Mouse (Mus musculus) CH12.LX (cell line): ENCODE data around the gene Rhbdf2. TPM values are rescaled to one million over a fixed set of nuclear protein-coding genes. Genes with fewer than 3 reads are reported as not detected.

Experiments used
- DNase-seq: peaks from one replicate; pipeline ENCODE4 v3.0.0-alpha.2; 2013; ENCODE audit errors: extremely low read depth
- H3K27ac ChIP-seq: 2 replicates; pipeline ENCODE4 v1.5.1; 2012; ENCODE audit warnings: low read depth, mild to moderate bottlenecking, control low read depth, moderate library complexity; ENCODE audit not compliant: insufficient read depth
- H3K27me3 ChIP-seq: replicated peaks from 2 replicates; pipeline ENCODE3; 2012; ENCODE audit warnings: inconsistent platforms
- H3K36me3 ChIP-seq, 2 experiments: replicated peaks in 1 of 2; 2 replicates each; pipeline versions ENCODE3 to v1.6.1; 2012; ENCODE audit warnings: inconsistent platforms in 1 of 2, low read length in 1 of 2, mild to moderate bottlenecking in 1 of 2, mixed read lengths in 1 of 2, moderate library complexity in 1 of 2; ENCODE audit not compliant: control insufficient read depth in 1 of 2, insufficient read depth in 1 of 2
- H3K4me1 ChIP-seq, 2 experiments: 2 replicates each; pipeline ENCODE4 v1.6.1; 2012; ENCODE audit warnings: inconsistent platforms in 1 of 2, moderate library complexity in 1 of 2; ENCODE audit not compliant: insufficient read depth in 2 of 2, control insufficient read depth in 1 of 2
- H3K4me2 ChIP-seq: 2 replicates; pipeline ENCODE4 v1.6.1; 2012; ENCODE audit warnings: low read depth, mild to moderate bottlenecking, control low read depth; ENCODE audit not compliant: poor library complexity, insufficient read depth, severe bottlenecking
- H3K4me3 ChIP-seq, 3 experiments: fragments of 150-350 bp in 1 of 3; sonication (generic) in 1 of 3; replicated peaks in 1 of 3; 2 replicates each; pipeline versions ENCODE3 to v1.5.1; 2011 to 2012; ENCODE audit warnings: low read depth in 2 of 3, low read length in 2 of 3, mild to moderate bottlenecking in 2 of 3, moderate library complexity in 2 of 3, control low read depth in 1 of 3, improper control_type of control experiment in 1 of 3, inconsistent platforms in 1 of 3, mixed read lengths in 1 of 3; ENCODE audit not compliant: poor library complexity in 1 of 3
- H3K79me2 ChIP-seq: replicated peaks from 2 replicates; pipeline ENCODE4 v1.6.1; 2012; ENCODE audit warnings: mild to moderate bottlenecking, moderate library complexity; ENCODE audit not compliant: control insufficient read depth, poor library complexity, insufficient read depth, severe bottlenecking; ENCODE audit errors: extremely low read depth
- H3K9ac ChIP-seq: 2 replicates; pipeline ENCODE4 v1.6.1; 2012; ENCODE audit warnings: low read depth, mild to moderate bottlenecking, control low read depth, moderate library complexity; ENCODE audit not compliant: insufficient read depth
- H3K9me3 ChIP-seq: replicated peaks from 2 replicates; pipeline ENCODE3; 2012; ENCODE audit warnings: low read length, inconsistent platforms, mixed read lengths
- BHLHE40 ChIP-seq: IDR thresholded peaks from 2 replicates; pipeline ENCODE4 v1.6.1; 2011; ENCODE audit warnings: mild to moderate bottlenecking, low read depth, low read length, improper control_type of control experiment
- CHD1 ChIP-seq: IDR thresholded peaks from 2 replicates; pipeline ENCODE4 v1.6.1; 2012; ENCODE audit warnings: low read depth, low read length, improper control_type of control experiment, inconsistent platforms
- CHD2 ChIP-seq: IDR thresholded peaks from 2 replicates; pipeline ENCODE4 v1.6.1; 2011; ENCODE audit warnings: low read length, improper control_type of control experiment
- CTCF ChIP-seq, 2 experiments: IDR thresholded peaks in 1 of 2; conservative IDR thresholded peaks in 1 of 2; 2 replicates each; pipeline ENCODE4 v1.5.1; 2011 to 2012; ENCODE audit warnings: low read depth in 2 of 2, low read length in 2 of 2, improper control_type of control experiment in 1 of 2, inconsistent platforms in 1 of 2, mild to moderate bottlenecking in 1 of 2, moderate library complexity in 1 of 2
- E2F4 ChIP-seq: IDR thresholded peaks from 2 replicates; pipeline ENCODE4 v1.6.1; 2011; ENCODE audit warnings: low read depth, low read length, improper control_type of control experiment; ENCODE audit not compliant: insufficient replicate concordance
- EP300 ChIP-seq: IDR thresholded peaks from 2 replicates; pipeline ENCODE4 v1.6.1; 2011; ENCODE audit warnings: low read length, improper control_type of control experiment
- GABPA ChIP-seq: IDR thresholded peaks from 2 replicates; pipeline ENCODE4 v1.6.1; 2012; ENCODE audit warnings: low read depth, low read length, improper control_type of control experiment, inconsistent platforms; ENCODE audit not compliant: insufficient replicate concordance
- JUN ChIP-seq: IDR thresholded peaks from 2 replicates; pipeline ENCODE4 v1.6.1; 2011; ENCODE audit warnings: low read depth, mild to moderate bottlenecking, low read length, improper control_type of control experiment, moderate library complexity; ENCODE audit not compliant: insufficient read depth
- JUND ChIP-seq: conservative IDR thresholded peaks from 2 replicates; pipeline ENCODE4 v1.6.1; 2011; ENCODE audit warnings: low read depth, low read length, improper control_type of control experiment
- KAT2A ChIP-seq: IDR thresholded peaks from 2 replicates; pipeline ENCODE4 v1.6.1; 2012; ENCODE audit warnings: low read length, improper control_type of control experiment, inconsistent platforms; ENCODE audit not compliant: insufficient replicate concordance
- MAFK ChIP-seq: IDR thresholded peaks from 2 replicates; pipeline ENCODE4 v1.6.1; 2011; ENCODE audit warnings: low read length, improper control_type of control experiment; ENCODE audit not compliant: insufficient replicate concordance
- MAX ChIP-seq: IDR thresholded peaks from 2 replicates; pipeline ENCODE4 v1.6.1; 2011; ENCODE audit warnings: low read length, improper control_type of control experiment
- MAZ ChIP-seq: IDR thresholded peaks from 2 replicates; pipeline ENCODE4 v1.6.1; 2012; ENCODE audit warnings: low read depth, mild to moderate bottlenecking, inconsistent platforms, low read length, improper control_type of control experiment, moderate library complexity
- MXI1 ChIP-seq: IDR thresholded peaks from 2 replicates; pipeline ENCODE4 v1.6.1; 2011; ENCODE audit warnings: mild to moderate bottlenecking, low read depth, low read length, improper control_type of control experiment
- NRF1 ChIP-seq: IDR thresholded peaks from 2 replicates; pipeline ENCODE4 v1.6.1; 2014; ENCODE audit warnings: low read depth, mild to moderate bottlenecking, inconsistent platforms, low read length, improper control_type of control experiment, moderate library complexity
- POLR2A ChIP-seq: IDR thresholded peaks from 2 replicates; pipeline ENCODE4 v1.6.1; 2011; ENCODE audit warnings: low read depth, mild to moderate bottlenecking, improper control_type of control experiment, low read length
- POLR2AphosphoS2 ChIP-seq: IDR thresholded peaks from 2 replicates; pipeline ENCODE4 v1.6.1; 2011; ENCODE audit warnings: low read depth, low read length, improper control_type of control experiment
- RCOR1 ChIP-seq: conservative IDR thresholded peaks from 2 replicates; pipeline ENCODE4 v1.6.1; 2012; ENCODE audit warnings: low read depth, mild to moderate bottlenecking, inconsistent platforms, low read length, improper control_type of control experiment
- SIN3A ChIP-seq: IDR thresholded peaks from 2 replicates; pipeline ENCODE4 v1.6.1; 2012; ENCODE audit warnings: low read length, improper control_type of control experiment, inconsistent platforms
- SMC3 ChIP-seq: IDR thresholded peaks from 2 replicates; pipeline ENCODE4 v1.6.1; 2011; ENCODE audit warnings: low read depth, low read length, improper control_type of control experiment
- TBP ChIP-seq: conservative IDR thresholded peaks from 2 replicates; pipeline ENCODE4 v1.6.1; 2011; ENCODE audit warnings: low read depth, low read length, improper control_type of control experiment
- TCF12 ChIP-seq: IDR thresholded peaks from 2 replicates; pipeline ENCODE4 v1.6.1; 2014; ENCODE audit warnings: low read depth, mild to moderate bottlenecking, inconsistent platforms, low read length, improper control_type of control experiment
- USF1 ChIP-seq: IDR thresholded peaks from 2 replicates; pipeline ENCODE4 v1.6.1; 2014; ENCODE audit warnings: low read depth, mild to moderate bottlenecking, inconsistent platforms, low read length, improper control_type of control experiment
- USF2 ChIP-seq: conservative IDR thresholded peaks from 2 replicates; pipeline ENCODE4 v1.6.1; 2011; ENCODE audit warnings: low read depth, low read length, improper control_type of control experiment
- ZC3H11A ChIP-seq: IDR thresholded peaks from 2 replicates; pipeline ENCODE4 v1.6.1; 2012; ENCODE audit warnings: low read depth, mild to moderate bottlenecking, inconsistent platforms, low read length, improper control_type of control experiment
- ZKSCAN1 ChIP-seq: IDR thresholded peaks from 2 replicates; pipeline ENCODE4 v1.6.1; 2012; ENCODE audit warnings: low read depth, inconsistent platforms, low read length, improper control_type of control experiment, borderline replicate concordance
- ZNF384 ChIP-seq: IDR thresholded peaks from 2 replicates; pipeline ENCODE4 v1.6.1; 2012; ENCODE audit warnings: low read depth, low read length, improper control_type of control experiment, inconsistent platforms
- dilution Hi-C: fragments of 300-500 bp; cut with MboI; formaldehyde crosslinking; loops from 2 replicates; pipeline ENCODE4 v1.14.3; 2020; ENCODE audit warnings: low sequenced_read_pairs; ENCODE audit not compliant: extremely low pct_unique_long_range_greater_than_20kb, extremely low pct_ligation_motif_present
- in situ Hi-C: fragments of 300-500 bp; cut with MboI; formaldehyde crosslinking; loops from 3 replicates; pipeline ENCODE4 v1.14.3; 2019; ENCODE audit warnings: low sequenced_read_pairs, low pct_ligation_motif_present, low pct_unique_long_range_greater_than_20kb, mixed read lengths
- polyA plus RNA-seq: library from polyadenylated mRNA; unstranded; fragments of >175 nt; gene quantifications from 2 replicates; pipeline ENCODE4 v1.2.1, GENCODE M21; 2012; ENCODE audit warnings: low read depth; ENCODE audit not compliant: insufficient read length
- total RNA-seq, 2 experiments: library from RNA; depleted of rRNA; stranded (reverse); fragments of 300-350 nt in 1 of 2; fragments of >200 nt in 1 of 2; gene quantifications; 2 replicates each; pipeline ENCODE4 v1.2.3; 2012 to 2014

Gene Rhbdf2
- total and polyA plus RNA-seq, 3 experiments: 3.1 to 14.7 (median 12.1) TPM

DNA sequence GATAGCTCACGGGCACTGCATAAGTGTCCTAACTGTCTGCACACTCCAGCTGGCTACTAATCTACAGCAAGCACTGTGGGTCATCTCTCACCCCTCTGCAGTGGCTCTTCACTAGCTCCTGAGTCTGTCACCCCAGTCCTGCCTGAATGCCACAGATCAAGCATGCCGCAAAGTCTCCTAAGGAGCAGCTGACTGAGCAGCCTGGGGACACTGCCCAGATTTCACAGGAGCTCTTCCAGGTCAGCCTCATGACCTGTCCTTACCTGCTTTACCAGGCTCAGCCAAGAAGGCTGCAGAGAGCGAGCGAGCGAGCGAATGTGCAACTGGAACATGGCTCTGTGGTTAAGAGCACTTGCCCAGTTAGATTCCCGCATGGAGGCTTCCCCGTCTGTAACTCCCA is 59.3 kb downstream of the Rhbdf2 start:
- H3K9ac ChIP-seq: no peak overlapping the region
- H3K4me3 ChIP-seq: no peak overlapping the region
- in situ Hi-C loops: loop anchor here (10.0 kb wide), 1 partner anchor 237 kb away; no protein-coding TSS in a partner anchor
- no peak overlapping the region for H3K27ac ChIP-seq
- no peak overlapping the region for H3K4me2 ChIP-seq
- no peak for DNase-seq
- H3K4me1 ChIP-seq: peaks cover 9 to 80% of the 10 kb centered on the region in 2 experiments
- no peaks in the 10 kb centered on the region for H3K27me3 ChIP-seq
- peaks cover 0 to 49% of the 10 kb centered on the region in 2 experiments for H3K36me3 ChIP-seq
- H3K79me2 ChIP-seq: peaks cover 6% of the 10 kb centered on the region
- TF ChIP-seq POLR2A: no peak
- no peak for TF ChIP-seq MAZ
- TF ChIP-seq CHD1: no peak
- no peak for TF ChIP-seq TBP
- no peak for TF ChIP-seq JUN
- TF ChIP-seq RCOR1: no peak
- TF ChIP-seq MAX: no peak
- no peak for TF ChIP-seq CHD2
- TF ChIP-seq MAFK: no peak
- no peak for TF ChIP-seq SMC3
- TF ChIP-seq CTCF (conservative IDR thresholded peaks at IDR 0.05 in 1 of 2, IDR thresholded peaks at IDR 0.05 in 1 of 2; ENCODE audit: low read depth in 2 of 2, low read length in 2 of 2): no peak
- no peak for TF ChIP-seq GABPA
- TF ChIP-seq USF1: no peak
- no peak for TF ChIP-seq ZKSCAN1
- TF ChIP-seq POLR2AphosphoS2: no peak
- no peak for TF ChIP-seq NRF1
- TF ChIP-seq JUND: no peak
- no peak for TF ChIP-seq TCF12
- TF ChIP-seq E2F4: no peak
- no peak for TF ChIP-seq USF2
- TF ChIP-seq, all 38 proteins: peak for 0
- H3K9me3 ChIP-seq: no peaks in the 10 kb centered on the region
- dilution Hi-C loops: no loop called here

DNA sequence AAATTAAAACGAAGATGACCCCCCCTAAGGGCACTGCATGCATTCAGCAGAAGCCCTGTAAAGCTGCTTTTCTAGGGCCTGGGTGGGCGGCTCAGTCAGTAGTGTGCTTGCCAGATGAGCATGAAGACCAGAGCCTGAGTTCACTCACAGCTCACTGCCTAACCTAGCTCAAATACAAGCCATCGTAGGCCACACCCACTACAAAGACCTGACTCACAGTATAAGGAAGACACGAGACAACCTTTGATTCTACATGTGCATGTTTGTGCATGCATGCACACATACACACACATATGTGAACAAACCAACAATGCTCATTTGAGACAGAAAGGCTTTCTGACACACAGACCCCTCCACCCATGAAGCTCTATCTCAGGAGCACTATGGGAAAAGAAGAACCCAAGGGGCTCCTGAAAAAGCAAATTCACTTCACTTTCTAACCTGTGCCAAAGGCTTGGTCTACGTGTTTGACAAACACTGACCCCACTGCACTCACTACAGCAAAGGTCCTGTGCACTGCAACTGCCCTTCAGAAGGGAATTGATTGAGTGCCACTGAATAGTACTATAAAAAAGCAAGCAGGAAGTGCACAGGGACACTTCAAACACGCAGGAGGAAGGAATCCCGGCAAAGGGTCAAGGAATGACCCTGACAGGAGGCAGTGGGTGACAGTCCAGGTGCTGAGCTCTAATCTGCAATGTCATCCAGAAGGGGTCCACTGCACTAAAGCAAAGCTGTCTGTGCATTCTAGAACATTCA is 61.4 kb downstream of the Rhbdf2 start:
- Histone ChIP-seq H3K9ac (no peak overlapping the region), H3K4me3 (no peak overlapping the region), H3K9me3 (no peaks in the 10 kb centered on the region), H3K27ac (no peak overlapping the region), H3K79me2 (peaks cover 11% of the 10 kb centered on the region), H3K27me3 (no peaks in the 10 kb centered on the region)
- no peak for DNase-seq
- in situ Hi-C loops: loop anchor here (10.0 kb wide), 1 partner anchor 239 kb away; no protein-coding TSS in a partner anchor
- TF ChIP-seq JUN (no peak), USF2 (no peak), EP300 (no peak), SIN3A (no peak), MXI1 (no peak), POLR2A (no peak), CHD2 (no peak), CHD1 (no peak), POLR2AphosphoS2 (no peak), KAT2A (no peak), BHLHE40 (no peak), ZNF384 (no peak), TCF12 (no peak), ZKSCAN1 (no peak), ZC3H11A (no peak), USF1 (no peak)
- TF ChIP-seq, all 38 proteins: peak for 0
- H3K4me1 ChIP-seq: peaks cover 4 to 80% of the 10 kb centered on the region in 2 experiments; a peak in 3 of 4 replicates
- peaks cover 0 to 44% of the 10 kb centered on the region in 2 experiments for H3K36me3 ChIP-seq
- H3K4me2 ChIP-seq: no peak overlapping the region
- dilution Hi-C loops: no loop called here
